12 mouse cellular contexts compared by ENCODE assay signal in genomic region chr4:104642761-104643469, GRCm38 (mm10).
DNase-seq lines count a peak whose midpoint lies in the region; ATAC-seq and TF ChIP-seq lines count a peak whose summit lies in the region.
"Had no signal": no experiment of that assay in that cellular context is flagged by ENCODE, and none has a peak within 500 bp of the region (broad histone marks: within the 10 kb centered on the region; RNA-seq: fewer than 3 reads in every experiment).

No protein-coding gene starts in this region.

- DNase-seq in left cerebral cortex, adult 2 months (ENCODE audit: extremely low spot score in 1 of 2, low spot score in 2 of 2) = peak in 1 of 2 experiments; percentile 35
- DNase-seq in left cerebral cortex, adult 18-20 months (ENCODE audit: low spot score in 2 of 2) = no peak
- peak; percentile 68 to 80 for DNase-seq in cerebellum, adult 2 months
- DNase-seq in frontal cortex, postnatal 10 days (ENCODE audit: low spot score in 2 of 2) = peak; percentile 25 to 37
- DNase-seq in thymus, adult 18-20 months = no peak
- DNase-seq in adrenal gland, postnatal 4 days (ENCODE audit: low spot score in 2 of 2) = no peak
- DNase-seq: thymus, postnatal 4 days had no signal

- ATAC-seq in cerebellum, adult (ENCODE audit: insufficient number of reproducible peaks, low FRiP score, low TSS enrichment) = peak; percentile 16; the same call in 1 of the 2 replicates

- H3K27ac ChIP-seq in left cerebral cortex, adult 2 months = peak overlapping the region; percentile 83
- H3K27ac ChIP-seq in cerebellum, adult 2 months (ENCODE audit: insufficient read depth, low read length) = peak overlapping the region; percentile 53; the same call in 1 of the 2 replicates
- H3K27ac ChIP-seq: heart, embryonic 15.5 days; limb, embryonic 15.5 days; macrophage; neural tube, embryonic 13.5 days had no signal

- no peak for TF ChIP-seq CTCF in left cerebral cortex, adult 2 months (IDR thresholded peaks at IDR 0.05)
- TF ChIP-seq CTCF in cerebellum, adult 2 months (IDR thresholded peaks at IDR 0.05; ENCODE audit: borderline replicate concordance, insufficient read depth, low read depth, low read length) = no peak

- no peak overlapping the region for H3K4me3 ChIP-seq in left cerebral cortex, adult 2 months
- H3K4me3 ChIP-seq in cerebellum, adult 2 months (replicated peaks; ENCODE audit: insufficient read depth, low read depth, low read length) = no peak overlapping the region
- H3K4me3 ChIP-seq: heart, embryonic 15.5 days; limb, embryonic 15.5 days; neural tube, embryonic 13.5 days had no signal

- intact Hi-C loops in left cerebral cortex, adult 2 months (cut with DNase I) = no loop called here

- no peaks in the 10 kb centered on the region for H3K27me3 ChIP-seq in cerebellum, adult 2 months (ENCODE audit: control insufficient read depth, insufficient read depth, low read length)
- H3K27me3 ChIP-seq: heart, embryonic 15.5 days; limb, embryonic 15.5 days; neural tube, embryonic 13.5 days had no signal

- peaks cover 12% of the 10 kb centered on the region; the same call in 1 of the 2 replicates for H3K4me1 ChIP-seq in cerebellum, adult 2 months (ENCODE audit: control insufficient read depth, insufficient read depth, low read length)
- H3K4me1 ChIP-seq: heart, embryonic 15.5 days had no signal

- TF ChIP-seq POLR2A in cerebellum, adult 2 months (IDR thresholded peaks at IDR 0.05; ENCODE audit: borderline replicate concordance, insufficient read depth, low read length) = no peak

- WGBS in cerebellum, adult 2 months = 25% methylated on average over 8 of the region's 8 CpGs

Comparison
In these comparisons a context has a peak if more than half of its experiments do, and no peak if none do; other contexts are left out.
1. DNase-seq: peak in cerebellum, adult 2 months (2 of 2) and frontal cortex, postnatal 10 days (2 of 2); none in left cerebral cortex, adult 18-20 months (0 of 2), thymus, adult 18-20 months (0 of 2) and adrenal gland, postnatal 4 days (0 of 2).